Mouse (Mus musculus): ENCODE measurements around the gene Urad. TPM values are rescaled to one million over a fixed set of nuclear protein-coding genes. Genes with fewer than 3 reads are reported as not detected.

Urad gene
- polyA plus RNA-seq (2012; fragmentation: generic; extraction: Trizol): not detected
- long read RNA-seq, experiment 1: 0 reads
- long read RNA-seq, experiment 2: 0 reads

- H3ac ChIP-seq (ENCODE audit: control insufficient read depth, insufficient read length, low read depth): no peak within 1 kb of the TSS
- peaks cover 27% of the 10 kb centered on the region for H3K27me3 ChIP-seq (ENCODE audit: control insufficient read depth, insufficient read depth, insufficient read length)
- H3K79me2 ChIP-seq (ENCODE audit: control insufficient read depth, insufficient read depth): no peaks in the 10 kb centered on the region
- no peak for TF ChIP-seq FOSL1 (IDR thresholded peaks at IDR 0.05; ENCODE audit: insufficient read depth, low read length, poor library complexity, severe bottlenecking)
- TF ChIP-seq CTCF (IDR thresholded peaks at IDR 0.05; ENCODE audit: control insufficient read depth, insufficient read depth, insufficient read length): no peak
- TF ChIP-seq MYOG (IDR thresholded peaks at IDR 0.05; ENCODE audit: control insufficient read depth, extremely low read depth, insufficient read length): no peak
- TF ChIP-seq MYOD1 (IDR thresholded peaks at IDR 0.05; ENCODE audit: control insufficient read depth, insufficient read length, low read depth): no peak
- no peak for TF ChIP-seq MAX (IDR thresholded peaks at IDR 0.05)
- no peak for TF ChIP-seq CEBPB (IDR thresholded peaks at IDR 0.05; ENCODE audit: low read depth)
- no peak for TF ChIP-seq USF1 (IDR thresholded peaks at IDR 0.05; ENCODE audit: low read depth)
- no peaks in the 10 kb centered on the region for H3K79me3 ChIP-seq (ENCODE audit: low read depth)
- H3K36me3 ChIP-seq (ENCODE audit: control insufficient read depth, insufficient read depth): no peaks in the 10 kb centered on the region
- no peak within 1 kb of the TSS for H3K4me3 ChIP-seq (ENCODE audit: insufficient read depth, poor library complexity, severe bottlenecking)
Measured at GRCm38 (mm10) chr5:147322183-147322582, at the start of gene Urad. TSS of gene Urad (minus strand) at chr5:147322440.

GRCm38 (mm10) chr5:147370276-147370675, 48.0 kb upstream of the Urad start:
- H3K4me3 ChIP-seq (ENCODE audit: insufficient read depth, poor library complexity, severe bottlenecking): no peak overlapping the region
- H3K79me3 ChIP-seq (ENCODE audit: low read depth): no peaks in the 10 kb centered on the region
- no peaks in the 10 kb centered on the region for H3K36me3 ChIP-seq (ENCODE audit: control insufficient read depth, insufficient read depth)
- H3K27me3 ChIP-seq (ENCODE audit: control insufficient read depth, insufficient read depth, insufficient read length): peaks cover 23% of the 10 kb centered on the region
- no peaks in the 10 kb centered on the region for H3K79me2 ChIP-seq (ENCODE audit: control insufficient read depth, insufficient read depth)
- TF ChIP-seq MAX (IDR thresholded peaks at IDR 0.05) (no peak), USF1 (IDR thresholded peaks at IDR 0.05; ENCODE audit: low read depth) (no peak), CEBPB (IDR thresholded peaks at IDR 0.05; ENCODE audit: low read depth) (no peak), FOSL1 (IDR thresholded peaks at IDR 0.05; ENCODE audit: insufficient read depth, low read length, poor library complexity, severe bottlenecking) (no peak), CTCF (IDR thresholded peaks at IDR 0.05; ENCODE audit: control insufficient read depth, insufficient read depth, insufficient read length) (no peak), MYOG (IDR thresholded peaks at IDR 0.05; ENCODE audit: control insufficient read depth, extremely low read depth, insufficient read length) (no peak), MYOD1 (IDR thresholded peaks at IDR 0.05; ENCODE audit: control insufficient read depth, insufficient read length, low read depth) (no peak)
- no peak overlapping the region for H3ac ChIP-seq (ENCODE audit: control insufficient read depth, insufficient read length, low read depth)

GRCm38 (mm10) chr5:147368221-147368620, 46.0 kb upstream of the Urad start:
- no peak overlapping the region for H3ac ChIP-seq (ENCODE audit: control insufficient read depth, insufficient read length, low read depth)
- peaks cover 23% of the 10 kb centered on the region for H3K27me3 ChIP-seq (ENCODE audit: control insufficient read depth, insufficient read depth, insufficient read length)
- H3K4me3 ChIP-seq (ENCODE audit: insufficient read depth, poor library complexity, severe bottlenecking): no peak overlapping the region
- TF ChIP-seq FOSL1 (IDR thresholded peaks at IDR 0.05; ENCODE audit: insufficient read depth, low read length, poor library complexity, severe bottlenecking): no peak
- H3K79me2 ChIP-seq (ENCODE audit: control insufficient read depth, insufficient read depth): no peaks in the 10 kb centered on the region
- H3K79me3 ChIP-seq (ENCODE audit: low read depth): no peaks in the 10 kb centered on the region
- H3K36me3 ChIP-seq (ENCODE audit: control insufficient read depth, insufficient read depth): no peaks in the 10 kb centered on the region

GRCm38 (mm10) chr5:147365995-147366765, 43.9 kb upstream of the Urad start:
- H3K36me3 ChIP-seq (ENCODE audit: control insufficient read depth, insufficient read depth): no peaks in the 10 kb centered on the region
- TF ChIP-seq CEBPB (IDR thresholded peaks at IDR 0.05; ENCODE audit: low read depth): no peak
- TF ChIP-seq FOSL1 (IDR thresholded peaks at IDR 0.05; ENCODE audit: insufficient read depth, low read length, poor library complexity, severe bottlenecking): no peak
- no peak for TF ChIP-seq USF1 (IDR thresholded peaks at IDR 0.05; ENCODE audit: low read depth)
- no peak for TF ChIP-seq MYOG (IDR thresholded peaks at IDR 0.05; ENCODE audit: control insufficient read depth, extremely low read depth, insufficient read length)
- no peak for TF ChIP-seq MYOD1 (IDR thresholded peaks at IDR 0.05; ENCODE audit: control insufficient read depth, insufficient read length, low read depth)
- no peak for TF ChIP-seq MAX (IDR thresholded peaks at IDR 0.05)
- no peak for TF ChIP-seq CTCF (IDR thresholded peaks at IDR 0.05; ENCODE audit: control insufficient read depth, insufficient read depth, insufficient read length)
- H3K4me3 ChIP-seq (ENCODE audit: insufficient read depth, poor library complexity, severe bottlenecking): no peak overlapping the region
- no peaks in the 10 kb centered on the region for H3K79me2 ChIP-seq (ENCODE audit: control insufficient read depth, insufficient read depth)
- H3K79me3 ChIP-seq (ENCODE audit: low read depth): no peaks in the 10 kb centered on the region
- no peak overlapping the region for H3ac ChIP-seq (ENCODE audit: control insufficient read depth, insufficient read length, low read depth)
- peaks cover 16% of the 10 kb centered on the region for H3K27me3 ChIP-seq (ENCODE audit: control insufficient read depth, insufficient read depth, insufficient read length)

- Histone ChIP-seq H3K79me3 (ENCODE audit: low read depth) (no peaks in the 10 kb centered on the region), H3K36me3 (ENCODE audit: control insufficient read depth, insufficient read depth) (no peaks in the 10 kb centered on the region), H3K4me3 (ENCODE audit: insufficient read depth, poor library complexity, severe bottlenecking) (no peak overlapping the region), H3K27me3 (ENCODE audit: control insufficient read depth, insufficient read depth, insufficient read length) (peaks cover 8% of the 10 kb centered on the region), H3ac (ENCODE audit: control insufficient read depth, insufficient read length, low read depth) (no peak overlapping the region), H3K79me2 (ENCODE audit: control insufficient read depth, insufficient read depth) (no peaks in the 10 kb centered on the region)
- TF ChIP-seq FOSL1 (IDR thresholded peaks at IDR 0.05; ENCODE audit: insufficient read depth, low read length, poor library complexity, severe bottlenecking): no peak
- TF ChIP-seq MAX (IDR thresholded peaks at IDR 0.05): no peak
- no peak for TF ChIP-seq CTCF (IDR thresholded peaks at IDR 0.05; ENCODE audit: control insufficient read depth, insufficient read depth, insufficient read length)
- TF ChIP-seq CEBPB (IDR thresholded peaks at IDR 0.05; ENCODE audit: low read depth): no peak
- no peak for TF ChIP-seq USF1 (IDR thresholded peaks at IDR 0.05; ENCODE audit: low read depth)
- no peak for TF ChIP-seq MYOD1 (IDR thresholded peaks at IDR 0.05; ENCODE audit: control insufficient read depth, insufficient read length, low read depth)
- no peak for TF ChIP-seq MYOG (IDR thresholded peaks at IDR 0.05; ENCODE audit: control insufficient read depth, extremely low read depth, insufficient read length)
Measured at GRCm38 (mm10) chr5:147363054-147363453, 40.8 kb upstream of the Urad start.

Measured in C2C12 (cell line).